Mouse (Mus musculus) erythroblast, embryonic 14.5 days (primary cell): Measurements from ENCODE around the gene Nfix.

Source experiments
- GATA1 ChIP-seq: IDR thresholded peaks from 2 replicates; pipeline ENCODE4 v1.6.1; 2012; ENCODE audit warnings: low read length, inconsistent platforms, mixed read lengths
- TAL1 ChIP-seq: IDR thresholded peaks from 3 replicates; pipeline ENCODE4 v1.6.1; 2012; ENCODE audit warnings: low read length, inconsistent platforms, mixed read lengths

DNA sequence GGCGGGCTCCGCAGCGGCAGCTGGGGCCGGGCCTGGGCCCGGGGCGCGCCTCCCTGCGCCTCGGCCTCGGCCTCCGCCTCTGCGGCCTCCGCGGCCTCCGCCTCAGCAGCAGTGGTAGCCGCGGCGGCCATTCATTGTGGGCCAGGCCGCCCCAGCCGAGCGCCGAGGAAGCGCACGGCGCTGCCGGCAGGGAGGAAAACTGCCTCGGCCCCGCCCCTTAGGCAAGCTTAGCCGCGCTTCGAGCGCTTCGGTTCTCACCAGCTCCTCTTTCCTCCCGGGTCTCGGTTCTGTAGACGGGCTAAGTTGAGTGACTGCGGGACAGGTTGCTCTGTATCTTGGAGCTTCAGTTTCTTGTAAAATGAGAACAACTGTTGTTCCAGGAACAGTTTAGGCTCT lies 112.4 kb downstream of the Nfix start, which contains the start of gene Nacc1:
- TF ChIP-seq TAL1 (no peak), GATA1 (no peak)
